Comparison of ENCODE assay signal across 14 mouse cellular contexts in the genomic region with DNA sequence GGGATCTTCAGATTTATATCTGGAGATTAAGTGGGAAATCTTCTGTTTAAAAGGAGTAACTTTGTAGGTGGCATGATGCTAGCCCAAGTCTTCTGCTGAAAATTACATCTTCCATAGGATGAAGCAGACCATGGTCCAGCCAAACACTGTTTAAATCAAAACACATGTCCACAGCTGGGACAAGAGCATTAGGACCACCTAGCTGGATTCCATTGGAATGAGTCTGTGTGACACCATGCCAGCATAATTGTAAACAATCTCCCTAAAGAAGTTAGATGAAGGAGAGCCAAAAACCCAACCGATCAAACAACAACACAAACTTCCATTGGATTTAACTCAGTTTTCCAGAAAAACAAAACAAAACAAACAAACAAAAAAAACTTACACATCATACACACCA.
"Had no signal": no experiment of that assay in that cellular context is flagged by ENCODE, and none has a peak within 500 bp of the region (broad histone marks: within the 10 kb centered on the region; RNA-seq: fewer than 3 reads in every experiment).

No protein-coding gene starts in this region.

- H3K9ac ChIP-seq: limb, embryonic 13.5 days; liver, embryonic 14.5 days; midbrain, embryonic 15.5 days had no signal

- ATAC-seq: inflammation-experienced regulatory T-cells, adult 6 months; midbrain, embryonic 15.5 days had no signal

- H3K36me3 ChIP-seq: limb, embryonic 13.5 days; midbrain, embryonic 15.5 days had no signal

- H3K27ac ChIP-seq: limb, embryonic 13.5 days; liver, embryonic 14.5 days; midbrain, embryonic 15.5 days; stomach, postnatal 0 days had no signal

- DNase-seq: kidney, adult 18-20 months; kidney, postnatal 10 days; kidney, postnatal 4 days; left cerebral cortex, postnatal 4 days; lung, postnatal 14 days; right cerebral cortex, adult 18-20 months; right cerebral cortex, postnatal 25 days; thymus, postnatal 4 days had no signal

- H3K4me2 ChIP-seq: limb, embryonic 13.5 days; midbrain, embryonic 11.5 days; midbrain, embryonic 15.5 days had no signal

- H3K27me3 ChIP-seq: limb, embryonic 13.5 days; midbrain, embryonic 15.5 days had no signal

- H3K9me3 ChIP-seq: limb, embryonic 13.5 days; midbrain, embryonic 15.5 days had no signal

- H3K4me3 ChIP-seq: limb, embryonic 13.5 days; midbrain, embryonic 15.5 days had no signal
